Mouse (Mus musculus) forebrain, postnatal 0 days (tissue): ENCODE results near the gene Utrn. TPM values are rescaled to one million over a fixed set of nuclear protein-coding genes. Genes with fewer than 3 reads are reported as not detected.

Source experiments
- ATAC-seq: fragments of 200-750 bp; cut with Nextera tagmentation; 2 replicates; pipeline ENCODE4 v1.8.0; 2017; ENCODE audit warnings: mild to moderate bottlenecking, moderate library complexity
- DNase-seq: peaks from one replicate; pipeline ENCODE4 v3.0.0-alpha.2; 2015
- H3K27ac ChIP-seq: fragments of 300-500 bp; sonication (generic); 2 replicates; pipeline ENCODE4 v1.5.1; 2014; ENCODE audit warnings: low read depth, mild to moderate bottlenecking, antibody characterized with exemption, low read length, moderate library complexity, mixed read lengths
- H3K27me3 ChIP-seq: fragments of 300-500 bp; sonication (generic); 2 replicates; pipeline ENCODE4 v1.6.1; 2014; ENCODE audit warnings: mild to moderate bottlenecking, low read length, mixed read lengths; ENCODE audit not compliant: insufficient read depth
- H3K36me3 ChIP-seq: fragments of 300-500 bp; sonication (generic); 2 replicates; pipeline ENCODE4 v1.6.1; 2014; ENCODE audit warnings: mild to moderate bottlenecking, moderate library complexity; ENCODE audit not compliant: insufficient read depth
- H3K4me1 ChIP-seq: fragments of 300-500 bp; sonication (generic); 2 replicates; pipeline ENCODE4 v1.6.1; 2014; ENCODE audit warnings: antibody characterized with exemption; ENCODE audit not compliant: insufficient read depth
- H3K4me2 ChIP-seq: fragments of 300-500 bp; sonication (generic); 2 replicates; pipeline ENCODE4 v1.6.1; 2014; ENCODE audit warnings: low read depth, mild to moderate bottlenecking, moderate library complexity
- H3K4me3 ChIP-seq: fragments of 300-500 bp; sonication (generic); 2 replicates; pipeline ENCODE4 v1.5.1; 2014; ENCODE audit warnings: low read depth, low read length, mixed read lengths
- H3K9ac ChIP-seq: fragments of 300-500 bp; sonication (generic); 2 replicates; pipeline ENCODE4 v1.6.1; 2014; ENCODE audit warnings: mild to moderate bottlenecking
- H3K9me3 ChIP-seq: fragments of 300-500 bp; sonication (generic); 2 replicates; pipeline ENCODE4 v1.6.1; 2016; ENCODE audit warnings: low read length
- CTCF ChIP-seq: sonication (generic); IDR thresholded peaks from 2 replicates; pipeline ENCODE4 v1.5.1; 2016; ENCODE audit warnings: antibody characterized with exemption, control low read depth, low read depth
- WGBS: fragments of 180-500 bp; shearing (Covaris S2); extraction: QIAGEN DNeasy Blood & Tissue Kit; methylation state at CpG from one replicate; pipeline ENCODE4 v1.1.7; 2014; 5-methylcytosine and 5-hydroxymethylcytosine counted together
- polyA plus RNA-seq: library from polyadenylated mRNA; unstranded; fragments of >200 nt; fragmentation: Nextera tagmentation; extraction: Ambion mirVana; gene quantifications from 2 replicates; pipeline ENCODE4 v1.2.1, GENCODE M21; 2015
- total RNA-seq: library from RNA; depleted of rRNA; stranded (reverse); fragments of >200 nt; gene quantifications from 2 replicates; pipeline ENCODE4 v1.2.3, GENCODE M21; 2014

Utrn gene
- total and polyA plus RNA-seq, 2 experiments from 2014 or later: 14.2 to 26.8 TPM

- Histone ChIP-seq H3K27me3 (no peaks in the 10 kb centered on the region), H3K9ac (no peak overlapping the region), H3K36me3 (no peaks in the 10 kb centered on the region), H3K4me1 (no peaks in the 10 kb centered on the region), H3K4me2 (no peak overlapping the region), H3K27ac (no peak overlapping the region), H3K9me3 (no peaks in the 10 kb centered on the region), H3K4me3 (no peak overlapping the region)
- 85% methylated on average over 6 of the region's 6 CpGs for WGBS
- DNase-seq (no peak), ATAC-seq (no peak)
- TF ChIP-seq CTCF: no peak
Observed at GRCm38 (mm10) chr10:12853776-12854175, 15.4 kb downstream of the Utrn start.

DNA sequence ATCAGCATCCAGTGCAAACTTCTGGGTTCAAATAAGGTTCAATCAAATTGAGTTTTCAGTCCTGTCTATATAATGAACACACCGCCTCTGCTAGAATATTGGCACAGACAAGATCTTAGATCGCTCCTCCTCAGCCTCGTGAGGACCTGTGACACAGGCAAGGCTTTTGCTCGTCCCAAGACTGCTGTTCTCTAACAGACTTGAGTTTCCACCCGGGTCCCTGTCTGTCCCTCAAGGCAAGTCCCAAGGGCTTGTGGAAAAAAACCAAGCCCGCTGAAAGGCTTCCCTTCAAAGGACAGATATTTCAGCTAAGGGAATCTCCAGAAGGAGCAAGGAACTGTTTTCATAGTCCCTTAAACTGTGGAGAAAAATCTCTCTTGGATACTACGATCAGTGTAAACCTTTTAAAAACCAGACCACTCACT, 16.0 kb downstream of the Utrn start:
- 85% methylated on average over 7 of the region's 7 CpGs for WGBS
- TF ChIP-seq CTCF: no peak
- Histone ChIP-seq H3K36me3 (no peaks in the 10 kb centered on the region), H3K27ac (no peak overlapping the region), H3K9ac (no peak overlapping the region), H3K4me3 (no peak overlapping the region), H3K4me2 (no peak overlapping the region), H3K4me1 (no peaks in the 10 kb centered on the region), H3K9me3 (no peaks in the 10 kb centered on the region), H3K27me3 (no peaks in the 10 kb centered on the region)
- DNase-seq (no peak), ATAC-seq (no peak)

DNA sequence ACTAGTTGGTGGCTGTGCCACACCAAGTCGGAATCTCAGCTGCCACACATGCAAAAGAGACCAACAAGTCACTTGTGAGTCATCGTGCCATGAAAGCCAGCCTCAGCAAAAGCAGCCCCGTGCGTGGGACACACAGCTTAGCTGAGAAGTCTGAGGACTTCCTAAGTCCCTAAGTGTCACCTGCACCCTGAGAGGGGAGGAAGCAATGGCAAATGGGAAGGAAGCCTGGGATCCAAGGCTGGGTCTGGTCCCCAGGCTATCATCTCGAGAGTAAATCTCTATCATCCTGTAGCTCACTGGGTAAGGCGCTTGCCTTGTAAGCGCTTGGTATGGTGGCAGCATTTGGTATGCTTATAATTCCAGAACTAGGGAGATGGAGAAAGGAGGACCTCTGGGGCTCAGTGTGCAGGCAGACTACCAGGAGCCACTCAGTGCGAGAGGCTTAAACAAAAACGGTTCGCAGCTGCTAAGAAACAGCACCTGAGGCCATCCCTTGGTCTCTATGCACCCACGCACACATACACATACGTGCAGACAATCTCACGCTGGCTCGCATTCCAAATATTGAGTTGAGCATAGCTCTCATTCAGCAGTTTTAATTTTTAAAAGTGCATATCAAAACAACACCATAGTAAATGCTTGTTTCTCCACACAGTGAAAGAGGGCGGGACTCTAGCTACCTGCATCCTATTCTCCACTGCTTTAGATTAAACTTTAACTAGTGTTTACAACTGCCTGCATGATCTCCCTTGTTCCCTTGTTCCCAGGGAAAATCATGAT, 16.6 kb downstream of the Utrn start:
- no peak overlapping the region for H3K9ac ChIP-seq
- H3K27ac ChIP-seq: no peak overlapping the region
- H3K4me3 ChIP-seq: no peak overlapping the region
- WGBS: 93% methylated on average over 15 of the region's 15 CpGs
- no peaks in the 10 kb centered on the region for H3K9me3 ChIP-seq
- H3K27me3 ChIP-seq: no peaks in the 10 kb centered on the region
- no peaks in the 10 kb centered on the region for H3K4me1 ChIP-seq
- ATAC-seq: no peak
- no peak for DNase-seq
- no peak for TF ChIP-seq CTCF
- H3K4me2 ChIP-seq: no peak overlapping the region
- H3K36me3 ChIP-seq: no peaks in the 10 kb centered on the region

- Histone ChIP-seq H3K4me2 (no peak overlapping the region), H3K27ac (no peak overlapping the region), H3K36me3 (no peaks in the 10 kb centered on the region), H3K4me1 (no peaks in the 10 kb centered on the region), H3K4me3 (no peak overlapping the region), H3K9ac (no peak overlapping the region), H3K27me3 (no peaks in the 10 kb centered on the region), H3K9me3 (no peaks in the 10 kb centered on the region)
- no peak for ATAC-seq
- 91% methylated on average over 7 of the region's 7 CpGs for WGBS
- DNase-seq: no peak
- TF ChIP-seq CTCF: no peak
Observed at GRCm38 (mm10) chr10:12850781-12851471, 18.2 kb downstream of the Utrn start.

DNA sequence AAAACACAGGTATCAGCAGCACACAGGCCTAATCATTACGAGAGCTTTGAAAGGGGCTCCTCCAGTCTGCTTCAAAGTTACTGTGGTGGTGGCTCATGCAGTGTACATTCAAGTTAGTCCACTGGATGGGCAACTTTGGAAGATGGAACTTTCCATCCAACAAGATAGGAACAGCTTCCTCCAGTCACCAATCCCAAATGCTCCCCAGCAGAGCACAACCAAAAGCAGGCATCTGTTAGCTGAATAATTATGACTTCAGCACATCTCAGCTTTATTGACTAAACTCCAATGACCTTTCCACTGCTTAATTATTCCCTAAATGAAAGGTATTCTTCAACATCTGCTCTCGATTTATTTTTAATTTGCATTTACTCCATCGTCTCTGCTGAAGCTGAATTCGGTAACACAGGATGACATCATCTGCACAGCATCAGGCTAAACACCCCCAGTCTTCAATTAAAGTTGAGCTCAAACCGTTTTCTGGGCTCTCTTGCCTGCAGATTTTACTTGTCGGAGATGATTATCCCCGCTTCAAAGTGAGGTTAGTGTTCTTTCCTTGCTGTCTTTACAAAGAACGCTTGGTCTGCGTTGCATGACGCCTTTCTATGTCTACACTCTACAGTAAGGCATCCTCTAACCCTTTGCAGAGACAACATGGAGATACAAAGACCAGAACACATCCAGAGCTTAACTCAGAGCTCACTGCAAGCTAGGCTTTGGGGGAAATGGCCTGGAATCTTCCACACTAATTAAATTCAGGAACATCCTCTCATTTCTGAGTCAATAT, 20.6 kb downstream of the Utrn start:
- ATAC-seq (peak; percentile 50; the same call in 1 of the 2 replicates), DNase-seq (no peak)
- no peak overlapping the region for H3K4me3 ChIP-seq
- no peak overlapping the region for H3K27ac ChIP-seq
- H3K4me2 ChIP-seq: no peak overlapping the region
- no peak overlapping the region for H3K9ac ChIP-seq
- WGBS: 44% methylated on average over 10 of the region's 10 CpGs
- H3K4me1 ChIP-seq: no peaks in the 10 kb centered on the region
- no peak for TF ChIP-seq CTCF
- no peaks in the 10 kb centered on the region for H3K36me3 ChIP-seq
- no peaks in the 10 kb centered on the region for H3K9me3 ChIP-seq
- no peaks in the 10 kb centered on the region for H3K27me3 ChIP-seq

DNA sequence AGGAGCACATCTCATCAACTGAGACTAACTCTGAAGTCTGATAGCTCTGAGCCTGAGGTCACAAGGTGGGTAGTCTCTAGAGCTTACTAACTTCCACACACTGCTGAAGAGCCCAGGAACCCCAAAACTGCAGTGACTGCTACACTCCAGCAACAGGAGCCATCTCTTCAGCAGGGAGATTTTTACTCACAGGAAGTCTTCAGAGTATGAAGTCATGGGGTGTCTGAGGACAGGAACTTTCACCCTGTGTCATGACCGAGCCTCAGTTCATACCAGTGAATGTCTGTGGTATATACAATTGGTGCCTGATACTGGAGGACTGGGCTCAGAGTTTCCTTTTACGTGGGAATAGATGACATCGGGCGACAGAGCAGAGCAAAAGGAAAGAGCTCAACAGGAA, 26.6 kb downstream of the Utrn start:
- no peak for ATAC-seq
- Histone ChIP-seq H3K4me3 (no peak overlapping the region), H3K9me3 (no peaks in the 10 kb centered on the region), H3K4me2 (no peak overlapping the region), H3K36me3 (no peaks in the 10 kb centered on the region), H3K27ac (no peak overlapping the region), H3K9ac (no peak overlapping the region), H3K4me1 (no peaks in the 10 kb centered on the region), H3K27me3 (no peaks in the 10 kb centered on the region)
- 87% methylated on average over 4 of the region's 4 CpGs for WGBS
- no peak for DNase-seq
- no peak for TF ChIP-seq CTCF
